Mouse (Mus musculus) MN1 (cell line): ENCODE results near the gene Twf2.

Source experiments
- DNase-seq: peaks from one replicate; pipeline ENCODE4 v3.0.0-alpha.2; 2016; ENCODE audit warnings: low spot score

The Twf2 gene

DNA sequence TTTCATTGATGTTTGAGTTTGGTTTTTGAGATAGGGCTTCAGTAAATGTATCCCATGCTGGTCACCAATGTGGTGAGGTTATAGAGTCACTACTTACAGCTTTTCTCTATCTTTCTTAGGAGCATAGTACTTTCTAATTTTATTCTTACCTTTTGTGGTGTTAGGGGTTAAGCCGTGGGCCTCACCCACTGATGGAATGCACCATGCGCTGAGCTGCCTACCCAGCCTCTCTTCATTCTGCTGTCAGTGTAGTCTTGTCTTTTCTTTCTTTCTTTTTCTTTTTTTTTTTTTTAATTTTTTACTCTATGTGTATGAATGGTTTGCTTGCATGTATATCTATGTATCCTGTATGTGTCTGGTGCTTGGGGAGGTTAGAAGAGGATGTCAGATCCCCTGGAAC lies 23.5 kb upstream of the Twf2 start:
- no peak for DNase-seq

- no peak for DNase-seq
Measured at GRCm38 (mm10) chr9:106179964-106180363, 22.9 kb upstream of the Twf2 start.

GRCm38 (mm10) chr9:106182146-106182545 lies 20.8 kb upstream of the Twf2 start:
- DNase-seq, result no peak

GRCm38 (mm10) chr9:106183996-106184395 lies 18.9 kb upstream of the Twf2 start:
- DNase-seq, result no peak

DNA sequence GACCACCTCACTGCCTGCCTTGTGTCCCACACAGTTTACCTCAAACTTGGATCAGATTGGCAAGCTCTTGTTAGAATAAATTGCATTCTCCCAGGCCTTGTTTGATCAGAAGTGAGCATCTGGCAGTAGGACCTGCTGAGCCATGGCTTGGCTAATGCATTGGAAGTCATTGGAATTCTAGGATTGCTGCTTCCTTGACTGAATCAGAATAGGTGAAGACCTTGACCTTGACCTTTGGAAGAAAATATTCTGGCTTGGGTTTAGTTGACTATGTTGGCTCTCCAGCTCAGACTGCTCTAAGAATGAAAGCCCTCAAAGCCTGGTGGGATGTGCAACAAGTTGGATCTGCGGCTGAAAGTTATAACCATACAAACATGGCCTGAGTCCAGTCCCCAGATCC lies 11.6 kb upstream of the Twf2 start:
- no peak for DNase-seq

GRCm38 (mm10) chr9:106192024-106192423 lies 10.9 kb upstream of the Twf2 start:
- DNase-seq, result no peak

GRCm38 (mm10) chr9:106192998-106193397 lies 9.9 kb upstream of the Twf2 start:
- no peak for DNase-seq

- no peak for DNase-seq
Measured at GRCm38 (mm10) chr9:106193930-106194807, 8.7 kb upstream of the Twf2 start.

GRCm38 (mm10) chr9:106195693-106196092 lies 7.2 kb upstream of the Twf2 start:
- DNase-seq, result no peak

- no peak for DNase-seq
Measured at GRCm38 (mm10) chr9:106197081-106197713, 5.7 kb upstream of the Twf2 start.

GRCm38 (mm10) chr9:106197732-106198131 lies 5.2 kb upstream of the Twf2 start:
- no peak for DNase-seq

DNA sequence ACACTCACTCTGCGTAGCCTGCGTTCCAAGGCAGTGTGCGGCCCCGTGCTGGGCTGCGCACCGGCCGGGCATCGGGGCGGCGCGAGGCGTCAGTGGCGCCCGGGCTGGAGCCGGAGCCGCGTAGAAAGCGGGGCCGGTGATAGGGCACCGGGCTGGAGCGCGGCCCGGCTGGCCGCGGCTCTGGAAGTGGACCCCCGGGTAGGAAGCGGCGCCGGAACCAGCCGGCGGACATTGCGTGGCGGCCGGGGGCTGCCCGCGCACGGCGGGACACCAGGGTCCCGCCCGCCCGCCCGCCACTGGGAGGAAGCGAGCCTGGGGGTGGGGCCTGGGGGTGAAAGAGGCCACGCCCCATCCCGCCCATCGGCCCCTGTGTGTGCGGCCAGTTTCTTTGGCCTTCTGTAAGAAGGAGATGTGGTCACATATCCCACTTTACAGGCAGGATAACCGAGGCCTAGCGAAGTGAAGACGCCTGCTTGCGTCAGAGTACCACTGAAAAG lies 3.9 kb upstream of the Twf2 start:
- peak; percentile 20 for DNase-seq

GRCm38 (mm10) chr9:106199535-106200272 lies 3.2 kb upstream of the Twf2 start, which contains the start of gene Ppm1m:
Ppm1m (minus strand) TSS chr9:106199746.
- DNase-seq, result no peak

DNA sequence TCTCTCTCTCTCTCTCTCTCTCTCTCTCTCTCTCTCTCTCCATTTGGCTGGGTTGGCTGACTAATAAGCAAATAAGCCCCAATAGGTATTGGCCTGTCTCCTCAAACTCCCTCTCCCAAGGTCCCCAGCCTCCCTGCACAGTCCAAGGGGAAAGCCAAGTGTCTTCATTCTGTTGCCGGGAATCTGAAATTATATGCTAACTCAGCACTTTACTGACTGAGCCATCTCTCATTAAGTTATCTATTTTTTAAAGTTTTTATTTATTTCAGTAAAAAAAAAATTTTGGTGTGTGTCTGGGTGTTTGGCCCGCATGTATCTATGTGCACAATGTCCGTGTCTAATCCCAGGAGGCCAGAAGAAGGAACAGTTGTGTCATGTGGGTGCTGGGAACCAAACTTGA lies 1.0 kb upstream of the Twf2 start:
- no peak for DNase-seq

- DNase-seq, result no peak
Measured at GRCm38 (mm10) chr9:106203990-106204851, 1.3 kb downstream of the Twf2 start.

DNA sequence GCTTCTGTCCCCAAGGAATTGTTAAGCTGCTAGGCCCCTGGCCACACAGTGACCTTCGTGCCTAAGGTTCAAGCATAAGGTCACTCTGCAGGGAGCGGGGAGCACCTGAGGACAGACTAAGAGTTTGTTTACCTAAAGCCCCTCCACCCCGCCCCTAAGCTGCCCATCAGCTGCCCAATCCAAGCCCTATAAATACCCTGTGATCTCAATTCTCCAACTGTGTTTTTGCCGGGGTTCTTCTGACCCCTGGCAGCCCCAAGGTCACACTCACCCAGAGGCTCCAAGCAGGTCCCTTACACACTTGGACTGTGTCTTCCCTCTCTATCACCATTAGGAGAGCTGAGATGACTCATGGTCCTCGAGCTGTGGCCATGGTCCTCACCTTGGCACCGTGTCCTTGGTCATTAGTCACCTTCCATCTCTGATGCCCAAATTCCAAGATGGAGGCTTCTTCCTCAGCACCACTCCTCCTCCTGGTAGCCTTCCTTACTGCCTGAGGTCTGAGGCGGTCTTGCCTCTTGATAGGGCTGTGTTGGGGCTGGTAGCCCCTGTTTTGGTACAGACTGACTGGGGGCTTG lies 2.9 kb downstream of the Twf2 start:
- DNase-seq, result no peak

- no peak for DNase-seq
Measured at GRCm38 (mm10) chr9:106206515-106206914, 3.6 kb downstream of the Twf2 start.

- no peak for DNase-seq
Measured at GRCm38 (mm10) chr9:106208181-106208580, 5.3 kb downstream of the Twf2 start.

GRCm38 (mm10) chr9:106209954-106210353 lies 7.0 kb downstream of the Twf2 start:
- DNase-seq, result no peak

- DNase-seq, result no peak
Measured at GRCm38 (mm10) chr9:106210853-106211609, 8.1 kb downstream of the Twf2 start.
